Mouse (Mus musculus) neural tube, embryonic 14.5 days (tissue): Measurements from ENCODE around the gene 9130019O22Rik. TPM values are rescaled to one million over a fixed set of nuclear protein-coding genes. Genes with fewer than 3 reads are reported as not detected.

Experiments used
- ATAC-seq: fragments of 200-750 bp; cut with Nextera tagmentation; 2 replicates; pipeline ENCODE4 v1.8.0; 2017; ENCODE audit warnings: low read depth, mild to moderate bottlenecking, moderate TSS enrichment, moderate library complexity
- H3K27ac ChIP-seq: fragments of 300-500 bp; sonication (generic); 2 replicates; pipeline ENCODE4 v1.5.1; 2014; ENCODE audit warnings: low read depth, mild to moderate bottlenecking, control low read depth, low read length, moderate library complexity, mixed read lengths
- H3K27me3 ChIP-seq: fragments of 300-500 bp; sonication (generic); 2 replicates; pipeline ENCODE4 v1.6.1; 2014; ENCODE audit warnings: low read length; ENCODE audit not compliant: control insufficient read depth, insufficient read depth
- H3K36me3 ChIP-seq: fragments of 300-500 bp; sonication (generic); 2 replicates; pipeline ENCODE4 v1.6.1; 2014; ENCODE audit warnings: low read length, mixed read lengths; ENCODE audit not compliant: control insufficient read depth, insufficient read depth
- H3K4me1 ChIP-seq: fragments of 300-500 bp; sonication (generic); 2 replicates; pipeline ENCODE4 v1.6.1; 2014; ENCODE audit warnings: low read length; ENCODE audit not compliant: control insufficient read depth, insufficient read depth
- H3K4me2 ChIP-seq: fragments of 300-500 bp; sonication (generic); 2 replicates; pipeline ENCODE4 v1.6.1; 2014; ENCODE audit warnings: mild to moderate bottlenecking, low read depth, low read length, control low read depth
- H3K4me3 ChIP-seq: fragments of 300-500 bp; sonication (generic); 2 replicates; pipeline ENCODE4 v1.5.1; 2014; ENCODE audit warnings: low read depth, low read length, control low read depth, mixed read lengths
- H3K9ac ChIP-seq: fragments of 300-500 bp; sonication (generic); replicated peaks from 2 replicates; pipeline ENCODE4 v1.6.1; 2014; ENCODE audit warnings: low read depth, mild to moderate bottlenecking, control low read depth, low read length, mixed read lengths
- H3K9me3 ChIP-seq: fragments of 300-500 bp; sonication (generic); 2 replicates; pipeline ENCODE4 v1.6.1; 2016; ENCODE audit warnings: low read length; ENCODE audit not compliant: control insufficient read depth
- WGBS: fragments of 180-500 bp; shearing (Covaris S2); extraction: QIAGEN DNeasy Blood & Tissue Kit; methylation state at CpG from one replicate; pipeline ENCODE4 v1.1.7; 2014; 5-methylcytosine and 5-hydroxymethylcytosine counted together
- polyA plus RNA-seq: library from polyadenylated mRNA; unstranded; fragments of >200 nt; fragmentation: Nextera tagmentation; extraction: Ambion mirVana; gene quantifications from 2 replicates; pipeline ENCODE4 v1.2.1, GENCODE M21; 2014

9130019O22Rik gene
- polyA plus RNA-seq, 1 experiment from 2014 or later = 5.6 TPM

DNA sequence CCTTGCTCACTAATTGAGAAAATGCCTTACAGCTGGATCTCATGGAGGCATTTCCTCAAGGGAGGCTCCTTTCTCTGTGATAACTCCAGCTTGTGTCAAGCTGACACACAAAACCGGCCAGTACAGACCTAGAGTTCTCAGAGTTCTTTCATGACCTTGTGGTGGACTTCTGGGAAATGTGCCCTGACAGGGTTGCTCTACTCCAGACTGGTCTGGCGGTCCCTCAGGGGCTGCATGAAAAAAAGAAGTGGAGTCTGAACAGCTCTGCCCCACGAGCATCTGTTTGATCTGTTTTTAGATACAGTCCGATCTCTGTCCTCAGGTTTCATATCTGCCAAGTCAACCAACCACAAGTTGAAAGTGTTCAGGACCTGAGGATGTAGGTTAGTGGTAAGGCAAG lies 49.3 kb downstream of the 9130019O22Rik start:
- H3K4me3 ChIP-seq = no peak overlapping the region
- ATAC-seq = no peak
- no peak overlapping the region for H3K4me2 ChIP-seq
- no peak overlapping the region for H3K9ac ChIP-seq
- H3K27me3 ChIP-seq = no peaks in the 10 kb centered on the region
- 77% methylated on average over 4 of the region's 4 CpGs for WGBS
- no peaks in the 10 kb centered on the region for H3K4me1 ChIP-seq
- H3K36me3 ChIP-seq = 0 out of 2 replicates have a peak, but pooled peaks cover 1% of the 10 kb centered on the region
- H3K27ac ChIP-seq = no peak overlapping the region
- H3K9me3 ChIP-seq = no peaks in the 10 kb centered on the region

DNA sequence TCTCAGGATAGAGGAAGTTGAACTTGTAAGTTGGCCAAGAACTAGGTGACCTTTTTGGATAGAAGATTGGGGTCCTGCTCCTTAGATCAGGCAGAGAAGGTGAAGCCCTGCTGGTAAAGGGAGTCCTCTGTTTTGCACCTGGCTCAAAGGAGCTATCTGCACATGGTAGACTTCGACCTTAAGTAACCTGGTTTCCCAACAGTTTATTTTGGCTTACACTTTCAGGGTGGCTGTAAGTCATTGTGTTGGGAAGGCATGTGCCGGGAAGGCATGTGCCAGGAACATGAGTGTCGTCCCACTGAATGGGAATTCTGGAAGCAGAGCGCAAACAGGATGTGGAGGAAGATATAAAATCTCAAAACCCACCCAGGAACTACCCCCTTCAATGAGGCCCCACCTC lies 51.4 kb downstream of the 9130019O22Rik start:
- no peaks in the 10 kb centered on the region for H3K27me3 ChIP-seq
- no peak overlapping the region for H3K4me3 ChIP-seq
- WGBS = 92% methylated on average over 4 of the region's 4 CpGs
- H3K4me2 ChIP-seq = no peak overlapping the region
- no peaks in the 10 kb centered on the region for H3K36me3 ChIP-seq
- no peaks in the 10 kb centered on the region for H3K4me1 ChIP-seq
- H3K9me3 ChIP-seq = no peaks in the 10 kb centered on the region
- ATAC-seq = no peak
- no peak overlapping the region for H3K9ac ChIP-seq
- no peak overlapping the region for H3K27ac ChIP-seq

DNA sequence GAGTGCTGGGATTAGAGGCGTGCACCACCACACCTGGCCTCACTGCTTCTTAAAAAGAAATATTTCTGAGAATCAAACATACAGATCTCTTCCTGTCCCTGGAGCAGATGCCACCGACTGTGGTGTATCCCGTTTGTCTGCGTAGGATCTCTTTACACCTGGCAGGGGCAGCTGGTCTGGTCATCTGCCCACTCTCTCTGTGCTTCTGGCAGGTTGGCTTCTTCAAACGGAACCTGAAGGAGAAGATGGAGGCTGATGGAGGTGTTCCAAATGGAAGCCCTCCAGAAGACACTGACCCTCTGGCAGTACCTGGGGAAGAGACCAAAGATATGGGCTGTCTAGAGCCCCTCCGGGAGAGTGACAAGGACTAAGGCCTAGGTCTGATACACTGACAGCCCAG lies 53.7 kb downstream of the 9130019O22Rik start:
- no peak overlapping the region for H3K4me2 ChIP-seq
- H3K9ac ChIP-seq = no peak overlapping the region
- no peaks in the 10 kb centered on the region for H3K27me3 ChIP-seq
- no peak overlapping the region for H3K27ac ChIP-seq
- H3K4me1 ChIP-seq = no peaks in the 10 kb centered on the region
- WGBS = 91% methylated on average over 6 of the region's 6 CpGs
- no peak for ATAC-seq
- H3K36me3 ChIP-seq = no peaks in the 10 kb centered on the region
- H3K4me3 ChIP-seq = no peak overlapping the region
- H3K9me3 ChIP-seq = no peaks in the 10 kb centered on the region

Other genes starting within 250 kb of the 9130019O22Rik start
- not detected in 2 replicates for gene Spn, start 249.3 kb downstream of the 9130019O22Rik start, polyA plus RNA-seq
- 58.1 and 71.9 TPM in 2 replicates for gene Cd2bp2, start 191.1 kb downstream of the 9130019O22Rik start, polyA plus RNA-seq
- gene Tbc1d10b, start 178.7 kb downstream of the 9130019O22Rik start, polyA plus RNA-seq = 28.5 and 29.4 TPM in 2 replicates
- 8.5 and 12.5 TPM in 2 replicates for gene Mylpf, start 178.3 kb downstream of the 9130019O22Rik start, polyA plus RNA-seq
- 21.5 and 24.0 TPM in 2 replicates for gene Zfp553, start 154.1 kb downstream of the 9130019O22Rik start, polyA plus RNA-seq
- gene Sept1, start 154.0 kb downstream of the 9130019O22Rik start, polyA plus RNA-seq = 7.2 and 9.1 TPM in 2 replicates
- 68.1 and 68.8 TPM in 2 replicates for gene Zfp771, start 142.9 kb downstream of the 9130019O22Rik start, polyA plus RNA-seq
- 109 and 138 TPM in 2 replicates for gene Dctpp1, start 126.5 kb downstream of the 9130019O22Rik start, polyA plus RNA-seq
- gene Sephs2, start 113.1 kb downstream of the 9130019O22Rik start, polyA plus RNA-seq = 77.7 and 78.9 TPM in 2 replicates
- gene Itgal, start 90.9 kb downstream of the 9130019O22Rik start, polyA plus RNA-seq = 0.09 and 0.17 TPM in 2 replicates
- gene Zfp768, start 41.6 kb downstream of the 9130019O22Rik start, polyA plus RNA-seq = 3.3 and 6.0 TPM in 2 replicates
- 8.4 and 9.1 TPM in 2 replicates for gene Zfp747, start 11.1 kb downstream of the 9130019O22Rik start, polyA plus RNA-seq
- 6.0 and 7.8 TPM in 2 replicates for gene E430018J23Rik, start 6.5 kb upstream of the 9130019O22Rik start, polyA plus RNA-seq
- gene Zfp764, start 19.7 kb upstream of the 9130019O22Rik start, polyA plus RNA-seq = 5.5 and 5.7 TPM in 2 replicates
- gene Zfp688, start 34.9 kb upstream of the 9130019O22Rik start, polyA plus RNA-seq = 35.7 and 37.2 TPM in 2 replicates
- gene Zfp689, start 62.0 kb upstream of the 9130019O22Rik start, polyA plus RNA-seq = 16.1 and 18.2 TPM in 2 replicates
- gene Prr14, start 72.4 kb upstream of the 9130019O22Rik start, polyA plus RNA-seq = 35.8 and 38.8 TPM in 2 replicates
- gene Fbrs, start 92.0 kb upstream of the 9130019O22Rik start, polyA plus RNA-seq = 15.5 TPM in 2 replicates
- 53.0 and 66.7 TPM in 2 replicates for gene Srcap, start 124.8 kb upstream of the 9130019O22Rik start, polyA plus RNA-seq
- gene Gm42715, start 132.4 kb upstream of the 9130019O22Rik start, polyA plus RNA-seq = 18.3 and 19.7 TPM in 2 replicates
- gene Tmem265, start 174.2 kb upstream of the 9130019O22Rik start, polyA plus RNA-seq = 7.2 TPM in 2 replicates
- gene Phkg2, start 186.2 kb upstream of the 9130019O22Rik start, polyA plus RNA-seq = 62.1 and 69.6 TPM in 2 replicates
- gene Ccdc189, start 201.4 kb upstream of the 9130019O22Rik start, polyA plus RNA-seq = 7.8 and 10.6 TPM in 2 replicates
- gene Rnf40, start 201.6 kb upstream of the 9130019O22Rik start, polyA plus RNA-seq = 31.2 and 39.6 TPM in 2 replicates
- 20.4 and 25.3 TPM in 2 replicates for gene Zfp629, start 228.6 kb upstream of the 9130019O22Rik start, polyA plus RNA-seq